Mouse (Mus musculus) layer of hippocampus, adult 9-10 months (tissue): ENCODE measurements around the gene Ptpn6.
A peak's percentile ranks its signal among the peaks of the same experiment; 100 is the strongest.

ENCODE experiments used
- DNase-seq: peaks from one replicate; pipeline ENCODE4 v3.0.0; 2022; ENCODE audit warnings: low spot score

Ptpn6 gene

GRCm38 (mm10) chr6:124755831-124756595, 17.5 kb upstream of the Ptpn6 start, which contains the start of the genes Gm45234 and Atn1:
TSS of gene Gm45234 (minus strand) at chr6:124756021.
TSS of gene Atn1 (minus strand) at chr6:124756524.
- DNase-seq: no peak

GRCm38 (mm10) chr6:124755306-124755705, 16.8 kb upstream of the Ptpn6 start:
- no peak for DNase-seq

- no peak for DNase-seq
Observed at GRCm38 (mm10) chr6:124753861-124754260, 15.3 kb upstream of the Ptpn6 start.

- no peak for DNase-seq
Observed at GRCm38 (mm10) chr6:124750405-124750804, 11.9 kb upstream of the Ptpn6 start.

- no peak for DNase-seq
Observed at GRCm38 (mm10) chr6:124746654-124747632, 8.4 kb upstream of the Ptpn6 start.

- DNase-seq: no peak
Observed at GRCm38 (mm10) chr6:124746296-124746605, 7.7 kb upstream of the Ptpn6 start.

- DNase-seq: peak; percentile 81
Observed at GRCm38 (mm10) chr6:124745490-124746295, 7.2 kb upstream of the Ptpn6 start.

GRCm38 (mm10) chr6:124744755-124745321, 6.3 kb upstream of the Ptpn6 start:
- DNase-seq: no peak

GRCm38 (mm10) chr6:124743647-124744046, 5.1 kb upstream of the Ptpn6 start:
- DNase-seq: no peak

- DNase-seq: no peak
Observed at GRCm38 (mm10) chr6:124742839-124743514, 4.5 kb upstream of the Ptpn6 start.

GRCm38 (mm10) chr6:124741842-124742241, 3.3 kb upstream of the Ptpn6 start:
- DNase-seq: no peak

- DNase-seq: peak; percentile 88
Observed at GRCm38 (mm10) chr6:124740888-124741761, 2.6 kb upstream of the Ptpn6 start, which contains the start of gene Grcc10. TSS of gene Grcc10 (minus strand) at chr6:124741374.

- DNase-seq: no peak
Observed at GRCm38 (mm10) chr6:124740211-124740887, 1.8 kb upstream of the Ptpn6 start.

GRCm38 (mm10) chr6:124739231-124739796, 800 bp upstream of the Ptpn6 start:
- no peak for DNase-seq

GRCm38 (mm10) chr6:124737040-124737439, 1.5 kb downstream of the Ptpn6 start:
- no peak for DNase-seq

GRCm38 (mm10) chr6:124734417-124734816, 4.1 kb downstream of the Ptpn6 start:
- no peak for DNase-seq

GRCm38 (mm10) chr6:124732476-124733370, 5.8 kb downstream of the Ptpn6 start:
- no peak for DNase-seq

- DNase-seq: no peak
Observed at GRCm38 (mm10) chr6:124731038-124731437, 7.5 kb downstream of the Ptpn6 start.
